Mouse (Mus musculus) brain, embryonic 14.5 days (tissue): Measurements from ENCODE around the gene Tmem206. TPM values are rescaled to one million over a fixed set of nuclear protein-coding genes. Genes with fewer than 3 reads are reported as not detected.

ENCODE experiments used
- DNase-seq: peaks from one replicate; pipeline ENCODE4 v3.0.0-alpha.2; 2011; ENCODE audit warnings: low read depth
- CTCF ChIP-seq: fragments of 200-500 bp; IDR thresholded peaks from 2 replicates; pipeline ENCODE4 v1.5.1; 2012; ENCODE audit warnings: inconsistent platforms, mild to moderate bottlenecking, moderate library complexity, borderline replicate concordance; ENCODE audit not compliant: insufficient read depth, insufficient read length; ENCODE audit errors: extremely low read depth
- POLR2A ChIP-seq: fragments of 200-500 bp; IDR thresholded peaks from 2 replicates; pipeline ENCODE4 v1.6.1; 2012; ENCODE audit warnings: mild to moderate bottlenecking, inconsistent platforms, borderline replicate concordance; ENCODE audit not compliant: poor library complexity, insufficient read depth, insufficient read length, severe bottlenecking; ENCODE audit errors: extremely low read depth
- polyA plus RNA-seq: library from polyadenylated mRNA; depleted of rRNA; stranded (reverse); fragments of >200 nt; gene quantifications from 2 replicates; pipeline ENCODE4 v1.2.3, GENCODE M21; 2012; rRNA removed

The Tmem206 gene
- 30.7 and 35.6 TPM in 2 replicates for polyA plus RNA-seq

DNA sequence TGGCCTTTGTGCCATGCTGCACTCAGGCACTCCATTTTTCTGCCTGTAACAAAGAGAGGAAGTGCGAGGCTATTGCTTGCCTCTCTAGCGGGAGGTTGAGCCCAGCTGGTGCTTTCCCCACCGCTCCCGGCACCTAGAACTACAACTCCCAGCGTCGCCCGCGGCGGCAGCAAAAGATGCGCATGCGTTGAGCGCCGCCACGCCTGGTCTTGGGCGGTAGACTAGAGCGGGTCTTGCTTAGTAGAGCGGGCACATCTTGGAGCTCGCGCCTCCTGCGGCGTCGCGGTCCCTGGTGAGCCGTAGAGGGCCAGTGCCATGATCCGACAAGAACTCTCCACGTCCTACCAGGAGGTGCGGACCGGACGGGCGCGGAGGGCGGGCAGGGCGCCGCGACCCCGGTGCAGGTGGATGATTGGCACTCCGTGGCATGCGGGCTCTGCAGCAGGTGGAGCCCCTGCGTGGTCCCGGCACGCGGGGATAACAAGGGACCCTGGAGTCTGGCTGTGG, at the start of gene Tmem206:
Gene Tmem206, plus strand, starts transcription at position 187 of the 507 bp plus-strand sequence.
- TF ChIP-seq CTCF (no peak), POLR2A (peak; percentile 75; the same call in 1 of the 2 replicates)
- peak; percentile 99 for DNase-seq

DNA sequence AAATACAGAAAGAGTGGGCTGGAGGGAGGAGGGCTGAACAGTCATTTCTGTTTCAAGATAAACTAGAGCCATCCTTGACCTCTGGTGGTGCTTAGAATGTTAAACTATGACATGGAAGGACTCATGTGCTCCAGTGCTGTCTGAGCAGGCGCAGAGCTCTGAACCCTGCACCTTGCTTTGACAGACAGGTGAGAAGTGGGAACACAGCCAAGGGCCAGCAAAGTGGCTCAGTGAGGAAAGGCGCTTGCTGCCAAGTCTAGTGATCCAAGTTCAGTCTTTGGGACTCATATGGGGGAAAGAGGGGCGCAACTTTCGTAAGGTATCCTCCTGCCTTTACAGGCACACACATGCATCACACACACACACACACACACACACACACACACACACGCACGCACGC, 49.5 kb upstream of the Tmem206 start:
- TF ChIP-seq POLR2A (no peak), CTCF (no peak)
- no peak for DNase-seq

DNA sequence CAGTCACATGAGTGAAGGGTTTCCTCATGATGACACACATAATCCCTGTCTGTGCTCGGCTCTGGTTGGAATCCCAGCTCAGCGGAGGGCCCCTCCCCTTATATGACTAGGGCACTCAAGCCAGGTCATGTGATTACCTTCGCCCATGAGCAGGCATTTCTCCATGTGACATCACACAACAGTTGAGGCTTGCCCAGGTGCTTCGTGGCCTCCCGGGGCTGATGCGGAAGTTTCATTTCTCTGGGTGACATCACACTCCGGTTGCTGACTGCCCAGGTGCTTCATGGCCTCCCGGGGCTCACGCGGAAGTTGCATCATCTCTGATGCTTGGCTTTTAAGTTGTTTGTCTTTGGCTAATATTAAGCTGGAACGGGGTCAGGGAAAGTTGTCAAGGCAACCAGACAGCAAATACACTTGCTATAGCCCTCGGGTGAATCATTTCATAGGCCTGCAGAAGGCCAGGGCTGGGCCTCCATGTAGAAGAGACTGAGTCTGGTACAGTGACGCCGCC, 48.1 kb upstream of the Tmem206 start:
- no peak for DNase-seq
- TF ChIP-seq CTCF (no peak), POLR2A (no peak)

DNA sequence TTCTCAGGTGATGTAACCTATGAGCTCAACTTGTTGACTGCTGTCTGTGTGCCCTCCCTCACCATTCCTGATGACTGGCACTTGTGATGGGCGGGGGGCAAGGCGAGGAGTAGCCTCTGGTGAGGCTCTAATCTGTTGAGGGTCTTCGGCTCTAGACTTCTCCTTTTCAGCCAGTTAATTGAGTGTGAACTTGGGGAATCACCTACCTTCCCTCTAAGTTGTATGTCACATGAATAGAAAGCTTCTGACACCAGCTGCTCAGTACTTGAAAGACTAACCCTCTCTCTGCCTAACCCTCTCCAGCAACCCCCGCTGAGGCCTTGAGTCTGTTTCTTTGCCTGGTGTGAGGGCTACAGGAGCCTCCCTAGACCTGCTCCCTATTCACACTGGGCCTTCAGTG, 47.4 kb upstream of the Tmem206 start:
- no peak for DNase-seq
- no peak for TF ChIP-seq POLR2A

DNA sequence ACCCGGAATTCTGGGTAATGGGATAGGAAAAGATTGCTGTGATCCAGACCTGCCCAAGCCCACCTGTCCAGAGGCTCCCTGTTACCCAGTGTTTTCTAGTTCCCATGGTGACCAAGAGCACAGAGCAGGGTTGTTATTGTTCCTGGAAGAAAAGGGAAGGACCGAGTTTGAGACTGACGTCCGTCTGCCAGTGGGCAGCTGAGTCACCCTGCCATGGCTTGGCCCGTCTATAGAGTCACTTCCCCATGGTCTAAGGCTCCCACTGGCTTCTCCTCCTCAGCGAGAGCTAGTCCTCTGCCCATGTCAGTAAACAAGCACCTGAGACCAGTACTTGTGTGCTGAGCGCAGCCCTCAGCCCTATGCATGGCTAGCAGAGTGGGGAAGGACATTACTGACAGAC, 44.5 kb upstream of the Tmem206 start:
- DNase-seq: no peak
- TF ChIP-seq POLR2A (no peak), CTCF (no peak)

DNA sequence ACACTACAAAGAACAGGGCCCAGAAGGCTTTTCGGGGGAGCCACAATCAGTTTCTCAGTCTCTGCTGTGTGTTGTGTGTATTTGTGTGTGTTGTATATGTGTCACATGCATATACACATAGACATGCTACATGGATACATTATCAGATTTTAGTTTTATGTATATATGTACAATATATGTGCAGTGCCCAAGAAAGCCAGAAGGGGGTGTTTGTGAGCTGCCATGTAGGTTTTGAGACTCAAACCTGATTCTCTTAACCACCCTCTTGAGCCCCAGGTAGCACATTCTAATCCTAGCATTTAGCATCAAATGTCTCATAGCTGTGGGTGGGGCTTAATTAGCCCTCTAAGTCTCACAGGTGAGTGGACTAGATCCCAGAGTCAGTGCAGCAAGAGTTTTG, 43.4 kb upstream of the Tmem206 start:
- DNase-seq: no peak
- TF ChIP-seq POLR2A: no peak
- no peak for TF ChIP-seq CTCF

DNA sequence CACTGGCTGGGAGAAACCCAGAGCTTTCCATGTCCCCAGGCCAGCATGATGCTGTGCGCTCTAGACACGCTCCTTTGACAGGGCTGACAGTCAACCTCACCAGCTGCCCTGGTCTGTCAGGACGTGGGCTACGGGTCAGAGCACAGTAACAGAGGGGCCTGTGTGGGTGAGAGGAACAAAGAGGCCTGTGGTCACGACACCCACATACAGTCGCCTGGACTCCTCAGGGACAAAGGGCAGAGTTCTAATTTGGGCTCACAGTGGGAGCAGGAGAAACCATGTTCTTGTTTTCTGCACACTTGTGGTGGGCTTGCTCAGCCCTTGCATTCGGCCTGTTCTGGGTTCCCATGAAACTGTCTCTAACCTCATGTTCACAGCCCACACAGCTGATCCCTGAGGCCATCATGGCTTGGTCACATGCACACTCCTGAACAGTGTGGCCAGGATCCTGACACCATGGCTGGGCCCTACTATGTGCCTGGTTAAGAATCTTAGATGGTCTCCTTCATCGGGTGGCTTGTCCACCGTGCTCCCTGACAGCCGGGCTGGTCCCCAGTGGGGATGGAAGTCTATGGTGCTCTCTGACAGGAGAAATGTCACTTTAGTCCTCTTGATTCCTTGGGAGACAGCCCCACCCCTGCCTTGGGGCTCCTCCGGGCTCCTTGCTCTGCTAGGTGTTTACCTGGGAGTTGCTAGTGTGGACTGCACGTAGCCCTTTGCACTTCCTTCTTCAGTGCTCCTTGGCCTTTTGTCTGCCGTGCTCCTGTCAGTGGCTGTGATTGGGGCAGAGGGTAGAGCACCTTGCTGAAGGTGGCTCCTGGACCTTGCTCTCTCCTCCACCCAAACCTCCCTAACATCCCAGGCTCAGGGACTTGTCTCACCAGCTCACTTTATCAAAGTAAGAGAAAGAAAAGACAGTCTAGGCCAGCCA, 42.3 kb upstream of the Tmem206 start:
- DNase-seq: no peak
- TF ChIP-seq POLR2A (no peak), CTCF (no peak)

DNA sequence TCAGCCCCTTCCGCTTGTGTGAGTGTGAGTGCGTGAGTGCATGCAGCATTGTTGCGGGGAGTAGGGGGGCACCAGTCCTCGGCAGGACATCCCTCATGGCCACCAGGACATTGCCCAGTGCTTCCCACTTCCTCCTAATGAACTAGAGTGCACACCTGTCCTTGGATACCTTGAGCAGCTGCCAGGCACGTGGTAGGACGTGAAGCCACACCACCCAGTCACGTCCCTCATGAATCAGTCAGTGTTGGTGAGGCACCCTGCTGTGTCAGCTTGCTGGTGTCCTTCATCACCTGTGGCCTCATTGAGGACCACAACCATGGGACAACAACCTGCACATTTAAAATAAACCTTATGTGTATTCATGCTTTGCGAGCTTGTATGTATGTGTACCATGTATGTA, 41.2 kb upstream of the Tmem206 start:
- no peak for DNase-seq
- TF ChIP-seq CTCF (no peak), POLR2A (no peak)

DNA sequence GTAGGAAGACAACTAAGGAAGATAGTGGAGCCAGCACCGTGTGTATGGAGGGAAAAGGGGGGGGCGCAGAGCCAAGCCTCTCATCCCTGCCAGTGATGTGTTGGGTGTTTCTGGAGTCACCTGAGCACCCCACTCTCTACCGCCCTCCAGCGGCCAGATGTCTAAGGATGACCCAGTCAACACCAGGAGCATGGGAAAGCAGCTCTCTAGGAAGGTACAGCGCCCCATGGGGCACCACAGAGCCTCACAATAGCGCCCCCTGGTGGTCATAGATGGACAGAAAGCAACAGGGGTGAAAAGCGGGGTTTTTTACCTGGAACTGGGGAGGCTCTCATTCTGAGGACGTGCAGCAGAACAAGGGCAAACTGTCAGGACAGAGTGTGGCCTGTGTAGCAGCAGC, 37.0 kb upstream of the Tmem206 start:
- TF ChIP-seq CTCF: peak; percentile 45; the same call in 1 of the 2 replicates
- no peak for TF ChIP-seq POLR2A
- DNase-seq: no peak

DNA sequence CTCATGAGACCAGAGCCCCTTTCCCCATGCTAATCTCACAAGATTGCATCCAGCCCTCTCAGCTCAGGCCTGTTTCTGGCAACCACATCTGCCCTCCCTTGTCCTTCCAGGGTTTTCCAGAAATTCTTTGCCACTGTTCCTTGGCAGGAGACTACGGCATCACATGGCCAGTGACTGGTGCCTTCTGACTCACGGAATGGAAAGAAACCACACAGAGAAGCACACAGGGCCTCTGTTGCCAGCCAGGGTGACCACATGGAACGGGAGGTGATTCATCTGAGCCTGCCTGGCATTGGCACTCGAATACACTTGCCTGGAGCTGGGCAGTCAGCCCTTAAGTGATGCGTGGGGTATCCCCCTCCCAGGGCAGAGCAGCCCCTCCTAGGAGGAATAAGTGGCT, 33.4 kb upstream of the Tmem206 start:
- no peak for TF ChIP-seq CTCF
- no peak for TF ChIP-seq POLR2A
- DNase-seq: no peak

DNA sequence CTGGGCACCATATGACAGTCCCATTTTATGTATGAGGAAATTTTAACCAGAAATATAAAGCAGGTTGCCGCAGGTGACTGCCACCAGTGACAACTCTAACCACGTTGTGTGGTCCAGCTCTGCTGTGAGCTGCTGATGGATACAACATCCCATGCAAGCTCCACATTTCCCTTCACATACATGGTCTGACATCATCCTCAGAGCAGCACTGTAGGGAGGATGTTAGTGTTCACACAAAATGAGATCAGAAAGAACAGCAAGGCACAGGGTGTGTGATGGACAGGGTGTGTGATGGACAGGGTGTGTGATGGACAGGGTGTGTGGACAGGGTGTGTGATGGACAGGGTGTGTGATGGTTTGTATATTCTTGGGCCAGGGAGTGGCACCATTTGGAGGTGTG, 32.7 kb upstream of the Tmem206 start:
- TF ChIP-seq CTCF (no peak), POLR2A (no peak)
- no peak for DNase-seq
